Mouse (Mus musculus): Measurements from ENCODE around the gene Rgp1.

- TF ChIP-seq CTCF (IDR thresholded peaks at IDR 0.05; ENCODE audit: low read depth, low read length) = no peak
- TF ChIP-seq EP300 (IDR thresholded peaks at IDR 0.05; ENCODE audit: insufficient read depth, low read depth, low read length) = no peak
- TF ChIP-seq POLR2A (IDR thresholded peaks at IDR 0.05; ENCODE audit: insufficient read depth, low read length) = no peak
These were observed 36.5 kb upstream of the Rgp1 start for GRCm38 (mm10) chr4:43542044-43542443.

Data from ES-Bruce4 (cell line).